Mouse (Mus musculus) liver, adult 2 months (tissue): Measurements from ENCODE around the gene BC067074.

Experiments used
- CTCF ChIP-seq: fragments of 200-500 bp; IDR thresholded peaks from 2 replicates; pipeline ENCODE4 v1.5.1; 2011; ENCODE audit warnings: low read depth, low read length, control low read depth
- POLR2A ChIP-seq: fragments of 200-500 bp; IDR thresholded peaks from 2 replicates; pipeline ENCODE4 v1.6.1; 2011; ENCODE audit warnings: low read length, control low read depth; ENCODE audit not compliant: insufficient read depth; ENCODE audit errors: extremely low read depth

- TF ChIP-seq POLR2A: no peak
- TF ChIP-seq CTCF: no peak
Measured at GRCm38 (mm10) chr13:113374084-113374405, 81.1 kb downstream of the BC067074 start.
